Mouse (Mus musculus) frontal cortex, adult 2 months (tissue): ENCODE data around the gene Hist1h4k. TPM values are rescaled to one million over a fixed set of nuclear protein-coding genes. Genes with fewer than 3 reads are reported as not detected.
"Not testable (repeated sequence)": the region's sequence is repeated elsewhere in the genome, so short reads cannot be mapped to it uniquely, and the experiment has no call there.

Experiments used
- DNase-seq, 2 experiments: peaks; one replicate each; pipeline ENCODE4 v3.0.0; 2022; ENCODE audit warnings: low spot score in 1 of 2; ENCODE audit errors: extremely low spot score in 1 of 2
- polyA plus RNA-seq: library from polyadenylated mRNA; depleted of rRNA; stranded (reverse); fragments of >200 nt; gene quantifications from 2 replicates; pipeline ENCODE4 v1.2.3, GENCODE M21; 2012; rRNA removed

The Hist1h4k gene
- polyA plus RNA-seq, 1 experiment: 12.6 TPM

DNA sequence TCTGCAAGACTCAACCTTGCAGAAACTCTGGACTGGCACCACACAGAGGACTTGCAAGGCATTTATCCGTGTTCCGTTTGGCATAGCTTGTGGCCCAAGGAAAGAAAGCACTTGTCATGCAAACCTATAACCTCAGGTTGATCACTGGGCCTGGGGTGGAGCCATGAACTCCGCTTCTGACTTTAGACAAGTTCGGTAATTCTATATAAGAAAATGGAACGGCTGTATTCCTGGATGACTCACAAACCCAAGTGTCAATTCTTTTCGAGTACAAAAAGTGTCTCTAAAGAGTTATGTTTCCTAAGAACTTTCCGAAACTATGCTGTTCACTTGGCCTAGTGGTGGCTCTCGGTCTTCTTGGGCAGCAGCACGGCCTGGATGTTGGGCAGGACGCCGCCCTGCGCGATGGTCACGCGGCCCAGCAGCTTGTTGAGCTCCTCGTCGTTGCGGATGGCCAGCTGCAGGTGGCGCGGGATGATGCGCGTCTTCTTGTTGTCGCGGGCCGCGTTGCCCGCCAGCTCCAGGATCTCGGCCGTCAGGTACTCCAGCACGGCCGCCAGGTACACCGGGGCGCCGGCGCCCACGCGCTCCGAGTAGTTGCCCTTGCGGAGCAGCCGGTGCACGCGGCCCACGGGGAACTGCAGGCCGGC lies 29.1 kb downstream of the Hist1h4k start:
- DNase-seq: not testable (repeated sequence)

DNA sequence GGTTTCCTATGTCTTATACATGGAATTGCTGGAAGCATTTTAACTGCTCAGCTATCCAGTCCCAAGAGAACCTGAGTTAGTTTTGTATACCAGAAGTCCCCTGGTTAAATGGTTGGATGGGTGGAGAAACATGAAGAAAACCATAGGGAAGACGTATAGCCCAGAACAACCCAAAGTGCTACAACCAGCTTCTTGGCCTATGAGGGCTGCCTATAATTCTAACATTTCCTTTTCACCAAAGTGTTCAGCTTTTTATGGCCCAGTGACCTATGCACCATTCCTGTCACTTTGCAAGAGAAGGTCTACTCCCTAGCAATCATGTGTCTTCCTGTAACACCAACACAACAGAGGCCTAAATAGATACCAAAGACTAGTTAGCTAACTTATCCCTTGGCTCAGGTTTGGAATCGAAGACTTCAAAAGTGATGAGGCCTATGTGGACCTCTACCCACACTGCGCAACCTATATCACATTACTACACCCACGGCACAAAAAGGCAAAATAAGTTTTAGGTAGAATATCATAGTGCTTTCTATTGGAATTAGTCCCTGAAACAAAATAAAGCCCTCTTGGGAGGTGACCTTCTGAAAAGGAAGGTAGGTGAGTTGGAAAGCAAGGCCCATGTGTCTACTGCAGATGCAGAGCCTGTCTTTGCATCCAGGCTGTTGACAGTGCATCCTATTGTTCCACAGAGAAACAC lies 31.8 kb downstream of the Hist1h4k start:
- no peak for DNase-seq

DNA sequence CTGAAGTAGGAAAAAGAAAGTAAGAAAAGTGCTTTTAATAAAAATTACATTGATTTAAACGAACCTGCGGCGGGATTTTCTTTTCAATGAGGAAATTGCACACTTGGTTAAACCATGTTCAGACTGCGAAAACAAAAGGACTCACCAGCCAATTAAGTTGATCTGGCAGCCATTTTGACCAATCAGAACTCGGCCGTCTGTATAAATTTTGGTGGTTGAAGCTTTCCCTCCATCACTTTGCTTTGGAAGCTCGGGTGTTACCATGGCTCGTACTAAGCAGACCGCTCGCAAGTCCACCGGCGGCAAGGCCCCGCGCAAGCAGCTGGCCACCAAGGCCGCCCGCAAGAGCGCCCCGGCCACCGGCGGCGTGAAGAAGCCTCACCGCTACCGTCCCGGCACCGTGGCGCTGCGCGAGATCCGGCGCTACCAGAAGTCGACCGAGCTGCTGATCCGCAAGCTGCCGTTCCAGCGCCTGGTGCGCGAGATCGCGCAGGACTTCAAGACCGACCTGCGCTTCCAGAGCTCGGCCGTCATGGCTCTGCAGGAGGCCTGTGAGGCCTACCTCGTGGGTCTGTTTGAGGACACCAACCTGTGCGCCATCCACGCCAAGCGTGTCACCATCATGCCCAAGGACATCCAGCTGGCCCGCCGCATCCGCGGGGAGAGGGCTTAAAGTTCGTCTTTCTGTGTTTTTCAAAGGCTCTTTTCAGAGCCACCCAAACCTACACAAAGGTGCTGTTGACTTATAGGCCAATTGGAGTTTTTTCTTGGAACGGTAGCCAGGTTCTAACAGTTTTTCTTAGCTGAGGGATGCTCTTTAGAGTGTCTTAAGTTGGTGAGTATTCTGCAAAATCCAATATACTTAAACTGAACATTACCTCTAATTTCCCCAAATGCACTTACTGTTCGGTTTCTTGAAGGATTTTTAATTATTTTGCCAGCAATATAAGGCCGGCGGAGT lies 32.6 kb downstream of the Hist1h4k start, which contains the start of gene Hist1h3h:
Gene Hist1h3h (plus strand): TSS at position 263 of the 961 bp plus-strand sequence.
- DNase-seq: peak; percentile 84 to 95

DNA sequence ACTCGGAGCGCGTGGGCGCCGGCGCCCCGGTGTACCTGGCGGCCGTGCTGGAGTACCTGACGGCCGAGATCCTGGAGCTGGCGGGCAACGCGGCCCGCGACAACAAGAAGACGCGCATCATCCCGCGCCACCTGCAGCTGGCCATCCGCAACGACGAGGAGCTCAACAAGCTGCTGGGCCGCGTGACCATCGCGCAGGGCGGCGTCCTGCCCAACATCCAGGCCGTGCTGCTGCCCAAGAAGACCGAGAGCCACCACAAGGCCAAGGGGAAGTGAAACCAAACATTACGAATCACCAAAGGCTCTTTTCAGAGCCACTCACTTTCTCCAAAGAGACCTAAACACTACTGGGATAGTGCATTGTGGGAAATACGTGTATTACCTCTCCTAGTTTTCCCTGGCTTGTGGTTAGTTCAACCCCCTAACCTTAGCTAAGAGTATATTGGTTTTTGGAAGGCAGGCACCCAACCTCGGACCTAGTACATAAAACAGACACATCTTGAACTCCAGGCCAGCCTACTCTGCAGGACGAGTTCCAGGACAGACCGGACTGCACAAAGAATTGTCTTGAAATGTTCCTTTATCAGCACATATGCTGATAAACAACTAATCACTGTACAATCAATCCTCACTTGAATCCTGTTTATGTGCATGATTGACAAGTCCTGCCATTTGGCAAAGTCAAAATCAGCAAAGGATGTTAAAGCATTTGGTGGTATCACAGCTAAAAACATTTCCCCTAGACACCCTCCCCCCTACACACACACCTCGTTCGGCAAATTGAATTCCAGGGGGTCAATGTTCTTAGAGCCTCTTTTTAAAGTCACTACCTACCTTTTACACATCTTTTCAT lies 33.5 kb downstream of the Hist1h4k start:
- DNase-seq: not testable (repeated sequence)

DNA sequence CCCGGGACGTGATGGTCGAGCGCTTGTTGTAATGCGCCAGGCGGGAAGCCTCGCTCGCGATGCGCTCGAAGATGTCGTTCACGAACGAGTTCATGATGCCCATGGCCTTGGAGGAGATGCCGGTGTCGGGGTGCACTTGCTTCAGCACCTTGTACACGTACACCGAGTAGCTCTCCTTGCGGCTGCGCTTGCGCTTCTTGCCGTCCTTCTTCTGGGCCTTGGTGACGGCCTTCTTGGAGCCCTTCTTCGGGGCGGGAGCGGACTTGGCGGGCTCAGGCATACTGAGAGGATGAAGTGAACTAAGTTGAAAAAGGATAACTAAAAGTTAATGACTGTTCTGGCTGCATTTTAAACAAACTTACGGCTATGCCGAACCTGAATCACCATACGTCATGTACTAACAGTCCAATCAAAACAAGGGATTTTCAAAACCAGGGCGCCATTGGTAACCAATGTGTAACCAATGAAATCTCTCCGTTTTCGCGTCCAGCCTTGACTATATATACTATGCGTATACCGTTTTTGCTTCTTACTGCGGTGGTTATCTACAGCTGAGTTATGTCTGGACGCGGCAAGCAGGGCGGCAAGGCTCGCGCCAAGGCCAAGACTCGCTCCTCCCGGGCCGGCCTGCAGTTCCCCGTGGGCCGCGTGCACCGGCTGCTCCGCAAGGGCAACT lies 34.3 kb downstream of the Hist1h4k start, which contains the start of the genes Hist1h2bl and Hist1h2ai:
Gene Hist1h2bl (minus strand): TSS at position 280 of the 676 bp plus-strand sequence.
Gene Hist1h2ai (plus strand): TSS at position 559 of the 676 bp plus-strand sequence.
- peak; percentile 94 to 97 for DNase-seq

DNA sequence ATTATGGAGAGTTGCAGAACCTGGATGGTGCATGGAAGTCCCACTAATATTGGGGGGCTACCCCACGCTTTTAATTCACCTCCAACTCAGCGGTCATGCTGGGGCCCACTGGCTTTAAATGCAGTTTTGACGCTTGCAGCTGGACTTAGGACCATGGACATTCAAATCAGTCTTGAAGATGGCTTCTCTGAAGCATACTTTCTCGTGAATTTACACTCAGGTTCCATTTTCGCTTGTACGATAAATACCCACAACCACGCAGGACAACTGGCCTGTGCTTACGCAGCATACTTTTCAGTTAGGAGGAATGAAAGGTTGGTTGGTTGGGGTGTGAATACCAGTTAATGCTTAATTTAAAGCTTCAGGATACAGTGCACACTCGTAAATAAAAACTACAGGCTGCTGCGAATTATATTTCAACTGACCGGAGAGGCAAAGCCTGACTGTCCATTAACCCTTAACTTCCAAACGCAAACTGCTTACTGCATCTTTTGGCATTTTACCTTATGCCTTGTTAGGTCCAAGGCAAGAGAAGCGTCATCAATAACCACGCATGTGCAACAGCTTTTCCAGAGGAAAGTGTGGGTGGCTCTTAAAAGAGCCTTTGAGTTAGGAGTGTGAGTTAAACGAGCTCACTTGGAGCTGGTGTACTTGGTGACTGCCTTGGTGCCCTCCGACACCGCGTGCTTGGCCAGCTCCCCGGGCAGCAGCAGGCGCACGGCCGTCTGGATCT lies 35.0 kb downstream of the Hist1h4k start:
- DNase-seq: peak in 1 of 2 experiments; percentile 47

DNA sequence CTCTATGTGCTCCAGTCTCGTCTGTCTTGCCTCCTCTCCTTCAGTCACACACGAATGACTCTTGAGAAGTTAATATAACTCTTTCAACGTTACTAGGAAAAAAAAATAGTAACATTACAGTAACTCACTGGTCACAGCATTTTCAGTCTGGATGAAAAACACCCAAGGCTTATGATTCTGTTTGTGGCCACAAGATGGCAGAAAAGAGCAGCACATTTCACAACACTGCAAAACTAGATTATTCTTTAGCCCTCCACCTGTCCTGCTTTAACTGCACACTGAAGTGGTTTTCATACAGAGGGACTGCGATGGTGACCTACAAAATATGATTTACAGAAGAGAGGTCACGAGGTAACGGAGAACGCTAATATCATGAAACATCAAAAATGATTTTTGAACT lies 35.6 kb downstream of the Hist1h4k start:
- peak; percentile 66 to 86 for DNase-seq

DNA sequence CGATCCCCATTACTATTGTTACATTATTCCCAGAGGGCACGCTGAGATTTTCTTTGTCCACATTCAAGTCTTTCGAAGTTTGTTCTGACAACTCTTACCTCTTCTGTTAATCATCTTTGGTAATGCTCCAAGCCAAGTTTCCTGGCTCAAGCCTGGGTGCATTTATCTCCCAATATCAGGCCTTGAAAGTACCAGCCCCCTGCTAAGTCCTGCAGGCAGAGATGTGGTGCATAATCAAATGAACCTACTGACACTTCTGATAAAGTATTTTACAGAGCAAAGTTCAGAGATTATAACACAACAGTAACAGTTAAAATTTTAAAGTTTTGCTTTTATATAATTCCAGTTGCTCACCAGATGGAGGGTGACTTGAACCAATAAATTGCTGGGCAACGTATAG lies 38.6 kb downstream of the Hist1h4k start:
- DNase-seq: no peak

DNA sequence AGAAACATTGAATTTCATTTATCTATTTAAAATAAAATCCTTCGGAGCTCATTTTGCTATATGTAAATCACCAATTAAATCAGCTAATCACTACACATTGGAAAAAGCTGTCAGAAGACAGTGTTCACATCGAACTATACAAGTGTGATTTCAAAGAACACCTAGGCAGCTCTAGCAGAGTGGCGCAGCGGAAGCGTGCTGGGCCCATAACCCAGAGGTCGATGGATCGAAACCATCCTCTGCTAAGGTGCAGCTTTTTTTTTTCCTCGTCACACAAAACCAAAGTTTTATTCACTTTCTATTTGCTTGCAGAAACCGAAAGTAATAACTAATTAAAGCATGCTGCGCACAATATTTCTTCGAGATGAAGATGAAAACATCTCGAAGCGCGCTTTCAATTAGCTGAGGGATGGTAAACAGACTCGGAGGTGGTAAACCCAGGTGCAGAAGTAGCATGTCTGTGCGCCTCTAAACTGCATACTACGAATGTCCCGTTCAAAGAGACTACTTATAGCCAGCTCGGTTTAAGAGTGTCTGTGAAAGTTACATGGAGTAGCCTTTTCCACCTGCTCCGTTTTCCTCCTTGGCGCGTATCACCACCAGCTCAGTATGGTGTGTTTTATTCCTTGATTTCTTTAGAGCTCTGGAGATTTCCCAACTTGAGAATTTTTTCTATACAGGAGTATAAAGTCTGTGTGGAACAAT lies 39.3 kb downstream of the Hist1h4k start:
- peak; percentile 69 to 93 for DNase-seq

DNA sequence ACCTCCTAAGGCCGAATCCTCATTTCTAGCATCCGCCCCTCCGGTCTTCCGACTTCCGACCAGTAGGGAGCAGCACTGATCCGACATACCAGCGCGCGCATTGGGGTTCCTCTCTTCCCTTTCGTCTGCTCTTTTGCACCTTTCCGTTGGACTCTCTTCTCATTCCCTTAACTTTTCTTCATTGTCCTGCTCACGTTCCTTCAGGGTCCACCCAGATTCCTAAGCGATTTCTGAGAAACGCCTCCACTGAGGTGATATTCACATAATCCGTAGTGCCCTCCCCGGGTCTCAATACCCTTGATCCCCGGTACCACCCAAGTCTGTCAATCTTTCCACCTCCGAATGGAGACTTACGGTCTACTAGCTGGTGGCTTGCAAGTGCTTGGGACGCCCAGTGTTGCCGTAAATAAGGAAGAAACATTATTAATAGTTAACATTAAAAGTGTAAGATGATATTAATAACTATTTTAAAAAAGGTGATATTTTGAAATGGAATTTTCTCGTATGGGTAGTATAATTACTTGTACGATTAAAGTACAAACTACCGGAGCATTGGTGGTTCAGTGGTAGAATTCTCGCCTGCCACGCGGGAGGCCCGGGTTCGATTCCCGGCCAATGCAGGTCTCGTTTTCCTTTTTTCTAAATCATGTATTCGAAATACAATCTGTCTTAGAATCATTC lies 40.1 kb downstream of the Hist1h4k start:
- peak; percentile 73 to 95 for DNase-seq

DNA sequence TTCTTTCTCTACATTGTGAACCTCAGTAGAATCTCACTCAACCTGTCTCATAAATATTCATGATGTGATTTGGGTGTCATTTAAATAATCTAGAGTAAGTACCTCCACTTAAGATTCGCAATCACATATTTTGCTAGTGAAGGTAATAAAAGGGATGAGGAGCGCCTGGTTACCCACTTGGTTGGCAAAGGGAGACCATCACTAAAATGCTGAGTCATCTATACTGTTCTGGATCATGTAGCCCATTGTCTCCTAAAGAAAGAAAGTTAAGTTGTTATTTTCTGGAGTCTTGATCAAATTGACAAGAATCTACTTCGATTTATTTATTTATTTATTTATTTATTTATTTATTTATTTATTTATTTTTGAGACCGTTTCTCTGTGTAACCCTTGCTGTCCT lies 43.6 kb downstream of the Hist1h4k start:
- no peak for DNase-seq

Other genes with a start within 250 kb of the Hist1h4k start
- gene Gm11273, start 249.1 kb downstream of the Hist1h4k start, polyA plus RNA-seq: 15.3 and 32.5 TPM in 2 replicates
- 7.9 and 8.6 TPM in 2 replicates for gene Zkscan8, start 219.4 kb downstream of the Hist1h4k start, polyA plus RNA-seq
- gene Olfr1366, start 207.7 kb downstream of the Hist1h4k start, polyA plus RNA-seq: not detected in 2 replicates
- gene Olfr1535, start 190.6 kb downstream of the Hist1h4k start, polyA plus RNA-seq: not detected in 2 replicates
- gene Olfr1364, start 168.7 kb downstream of the Hist1h4k start, polyA plus RNA-seq: 0.29 TPM in 1 of 2 replicates, not detected in the other
- not detected in 2 replicates for gene Olfr1362, start 136.5 kb downstream of the Hist1h4k start, polyA plus RNA-seq
- not detected in 2 replicates for gene Olfr11, start 108.0 kb downstream of the Hist1h4k start, polyA plus RNA-seq
- gene Olfr1361, start 87.1 kb downstream of the Hist1h4k start, polyA plus RNA-seq: not detected in 2 replicates
- gene Olfr1360, start 73.1 kb downstream of the Hist1h4k start, polyA plus RNA-seq: not detected in 2 replicates
- not detected in 2 replicates for gene Olfr1359, start 52.4 kb downstream of the Hist1h4k start, polyA plus RNA-seq
- not detected in 2 replicates for gene Hist1h2bl, start 34.4 kb downstream of the Hist1h4k start, polyA plus RNA-seq
- gene Hist1h2ai, start 34.1 kb downstream of the Hist1h4k start, polyA plus RNA-seq: 1.2 and 1.5 TPM in 2 replicates
- gene Hist1h3h, start 32.8 kb downstream of the Hist1h4k start, polyA plus RNA-seq: 1.8 TPM in 2 replicates
- gene Hist1h2bm, start 28.5 kb downstream of the Hist1h4k start, polyA plus RNA-seq: 0.52 and 0.80 TPM in 2 replicates
- gene Hist1h4j, start 15.4 kb downstream of the Hist1h4k start, polyA plus RNA-seq: 3.3 and 4.1 TPM in 2 replicates
- 1.1 and 1.7 TPM in 2 replicates for gene Hist1h2ak, start 3.3 kb upstream of the Hist1h4k start, polyA plus RNA-seq
- 0.82 and 1.9 TPM in 2 replicates for gene Hist1h2bn, start 3.6 kb upstream of the Hist1h4k start, polyA plus RNA-seq
- 0.18 and 0.71 TPM in 2 replicates for gene Hist1h1b, start 30.1 kb upstream of the Hist1h4k start, polyA plus RNA-seq
- 3.1 and 4.5 TPM in 2 replicates for gene Hist1h3i, start 32.9 kb upstream of the Hist1h4k start, polyA plus RNA-seq
- not detected in 2 replicates for gene Hist1h2an, start 36.7 kb upstream of the Hist1h4k start, polyA plus RNA-seq
- gene Hist1h2bp, start 37.0 kb upstream of the Hist1h4k start, polyA plus RNA-seq: 0.32 and 0.57 TPM in 2 replicates
- 1.5 and 1.9 TPM in 2 replicates for gene Hist1h2bq, start 59.7 kb upstream of the Hist1h4k start, polyA plus RNA-seq
- not detected in 2 replicates for gene Hist1h2ao, start 60.0 kb upstream of the Hist1h4k start, polyA plus RNA-seq
- not detected in 2 replicates for gene Hist1h4m, start 61.2 kb upstream of the Hist1h4k start, polyA plus RNA-seq
- 12.0 and 12.7 TPM in 2 replicates for gene Hist1h4n, start 81.7 kb upstream of the Hist1h4k start, polyA plus RNA-seq
- 3.5 and 3.9 TPM in 2 replicates for gene Hist1h2ap, start 83.0 kb upstream of the Hist1h4k start, polyA plus RNA-seq
- 0.21 and 0.96 TPM in 2 replicates for gene Hist1h2br, start 83.2 kb upstream of the Hist1h4k start, polyA plus RNA-seq
- 2.2 and 2.6 TPM in 2 replicates for gene Zfp184, start 194.6 kb upstream of the Hist1h4k start, polyA plus RNA-seq
- not detected in 2 replicates for gene Pom121l2, start 230.7 kb upstream of the Hist1h4k start, polyA plus RNA-seq